Mouse (Mus musculus) MEL (cell line): ENCODE measurements at regions not wholly inside any gene's neighbourhood (a gene's known extent, or its start where the extent isn't known, plus 50 kb on each side); places are given as distances from the start of the nearest gene placed in this dataset.

Experiments used
- DNase-seq: peaks from one replicate; pipeline ENCODE4 v3.0.0; 2011; ENCODE audit warnings: low read depth, low spot score
- H3K27ac ChIP-seq: 2 replicates; pipeline ENCODE4 v1.5.1; 2012; ENCODE audit warnings: low read depth, mild to moderate bottlenecking, control low read depth, low read length, moderate library complexity; ENCODE audit not compliant: control insufficient read depth
- H3K27me3 ChIP-seq, 2 experiments: fragments of 150-350 bp in 1 of 2; sonication (generic) in 1 of 2; 2 replicates each; pipeline ENCODE4 v1.6.1; 2012; ENCODE audit warnings: low read length in 2 of 2, mild to moderate bottlenecking in 2 of 2, improper control_type of control experiment in 1 of 2, moderate library complexity in 1 of 2; ENCODE audit not compliant: insufficient read depth in 2 of 2, control insufficient read depth in 1 of 2
- H3K36me3 ChIP-seq, 2 experiments: 2 replicates each; pipeline ENCODE4 v1.6.1; 2012 to 2014; ENCODE audit warnings: low read length in 2 of 2, improper control_type of control experiment in 1 of 2, inconsistent platforms in 1 of 2, mild to moderate bottlenecking in 1 of 2; ENCODE audit not compliant: insufficient read depth in 2 of 2, control insufficient read depth in 1 of 2
- H3K4me1 ChIP-seq, 2 experiments: fragments of 150-350 bp in 1 of 2; sonication (generic) in 1 of 2; 2 replicates each; pipeline ENCODE4 v1.6.1; 2012; ENCODE audit warnings: low read length in 2 of 2, improper control_type of control experiment in 1 of 2, mild to moderate bottlenecking in 1 of 2; ENCODE audit not compliant: insufficient read depth in 2 of 2, control insufficient read depth in 1 of 2
- H3K4me3 ChIP-seq, 2 experiments: fragments of 150-350 bp in 1 of 2; sonication (generic) in 1 of 2; 2 replicates each; pipeline ENCODE4 v1.5.1; 2012; ENCODE audit warnings: low read depth in 2 of 2, low read length in 2 of 2, mild to moderate bottlenecking in 2 of 2, moderate library complexity in 2 of 2, control low read depth in 1 of 2, improper control_type of control experiment in 1 of 2; ENCODE audit not compliant: control insufficient read depth in 1 of 2, insufficient read depth in 1 of 2
- H3K79me2 ChIP-seq: 2 replicates; pipeline ENCODE4 v1.6.1; 2012; ENCODE audit warnings: mild to moderate bottlenecking, low read length, moderate library complexity; ENCODE audit not compliant: control insufficient read depth, poor library complexity, insufficient read depth
- H3K9ac ChIP-seq: 2 replicates; pipeline ENCODE4 v1.6.1; 2012; ENCODE audit warnings: low read depth, mild to moderate bottlenecking, control low read depth, low read length, moderate library complexity; ENCODE audit not compliant: control insufficient read depth, poor library complexity, severe bottlenecking
- H3K9me3 ChIP-seq: fragments of 150-350 bp; sonication (generic); replicated peaks from 2 replicates; pipeline ENCODE4 v1.6.1; 2012; ENCODE audit warnings: mild to moderate bottlenecking, low read length, improper control_type of control experiment, moderate library complexity; ENCODE audit not compliant: insufficient read depth
- BHLHE40 ChIP-seq: IDR thresholded peaks from 2 replicates; pipeline ENCODE4 v1.6.1; 2012; ENCODE audit warnings: low read depth, mild to moderate bottlenecking, inconsistent platforms, low read length, improper control_type of control experiment, borderline replicate concordance
- CHD1 ChIP-seq: IDR thresholded peaks from 2 replicates; pipeline ENCODE4 v1.6.1; 2012; ENCODE audit warnings: low read depth, mild to moderate bottlenecking, inconsistent platforms, low read length, improper control_type of control experiment
- CTCF ChIP-seq, 3 experiments: IDR thresholded peaks in 2 of 3; conservative IDR thresholded peaks in 1 of 3; 2 replicates each; pipeline ENCODE4 v1.5.1; 2011 to 2012; ENCODE audit warnings: low read length in 3 of 3, low read depth in 2 of 3, mild to moderate bottlenecking in 2 of 3, improper control_type of control experiment in 1 of 3, inconsistent platforms in 1 of 3, mixed read lengths in 1 of 3, moderate library complexity in 1 of 3; ENCODE audit not compliant: control insufficient read depth in 1 of 3, insufficient read depth in 1 of 3, poor library complexity in 1 of 3, severe bottlenecking in 1 of 3
- E2F4 ChIP-seq: IDR thresholded peaks from 2 replicates; pipeline ENCODE4 v1.6.1; 2011; ENCODE audit warnings: low read depth, low read length, improper control_type of control experiment, borderline replicate concordance
- ELF1 ChIP-seq: IDR thresholded peaks from 2 replicates; pipeline ENCODE4 v1.6.1; 2014; ENCODE audit warnings: low read depth, mild to moderate bottlenecking, inconsistent platforms, low read length, improper control_type of control experiment, moderate library complexity
- EP300 ChIP-seq, 2 experiments: IDR thresholded peaks; 2 replicates each; pipeline ENCODE4 v1.6.1; 2011; ENCODE audit warnings: improper control_type of control experiment in 2 of 2, low read length in 2 of 2, low read depth in 1 of 2, mild to moderate bottlenecking in 1 of 2
- ETS1 ChIP-seq: IDR thresholded peaks from 2 replicates; pipeline ENCODE4 v1.6.1; 2012; ENCODE audit warnings: low read depth, mild to moderate bottlenecking, inconsistent platforms, low read length, improper control_type of control experiment, moderate library complexity
- GABPA ChIP-seq: IDR thresholded peaks from 2 replicates; pipeline ENCODE4 v1.6.1; 2012; ENCODE audit warnings: low read depth, mild to moderate bottlenecking, inconsistent platforms, low read length, improper control_type of control experiment, moderate library complexity
- GATA1 ChIP-seq: IDR thresholded peaks from 2 replicates; pipeline ENCODE4 v1.6.1; 2011; ENCODE audit warnings: low read depth, low read length, improper control_type of control experiment
- KAT2A ChIP-seq: conservative IDR thresholded peaks from 2 replicates; pipeline ENCODE4 v1.6.1; 2012; ENCODE audit warnings: low read depth, low read length, improper control_type of control experiment, inconsistent platforms
- MAFK ChIP-seq: IDR thresholded peaks from 2 replicates; pipeline ENCODE4 v1.6.1; 2011; ENCODE audit warnings: low read depth, mild to moderate bottlenecking, low read length, improper control_type of control experiment, borderline replicate concordance
- MAX ChIP-seq: IDR thresholded peaks from 2 replicates; pipeline ENCODE4 v1.6.1; 2011; ENCODE audit warnings: low read length, improper control_type of control experiment
- MAZ ChIP-seq: IDR thresholded peaks from 2 replicates; pipeline ENCODE4 v1.6.1; 2012; ENCODE audit warnings: low read depth, mild to moderate bottlenecking, inconsistent platforms, low read length, improper control_type of control experiment
- MEF2A ChIP-seq: IDR thresholded peaks from 2 replicates; pipeline ENCODE4 v1.6.1; 2014; ENCODE audit warnings: low read depth, mild to moderate bottlenecking, inconsistent platforms, low read length, improper control_type of control experiment; ENCODE audit not compliant: poor library complexity, insufficient replicate concordance, severe bottlenecking; ENCODE audit errors: extremely low read depth
- MYB ChIP-seq: IDR thresholded peaks from 2 replicates; pipeline ENCODE4 v1.6.1; 2011; ENCODE audit warnings: mild to moderate bottlenecking, low read depth, low read length, improper control_type of control experiment
- NELFE ChIP-seq: IDR thresholded peaks from 2 replicates; pipeline ENCODE4 v1.6.1; 2011; ENCODE audit warnings: low read depth, low read length, improper control_type of control experiment
- POLR2AphosphoS2 ChIP-seq: IDR thresholded peaks from 2 replicates; pipeline ENCODE4 v1.6.1; 2011; ENCODE audit warnings: low read length, improper control_type of control experiment
- RAD21 ChIP-seq: IDR thresholded peaks from 2 replicates; pipeline ENCODE4 v1.6.1; 2011; ENCODE audit warnings: mild to moderate bottlenecking, low read depth, low read length, improper control_type of control experiment
- SIN3A ChIP-seq: IDR thresholded peaks from 2 replicates; pipeline ENCODE4 v1.6.1; 2012; ENCODE audit warnings: low read length, improper control_type of control experiment, inconsistent platforms
- SMC3 ChIP-seq: IDR thresholded peaks from 2 replicates; pipeline ENCODE4 v1.6.1; 2011; ENCODE audit warnings: low read depth, low read length, improper control_type of control experiment
- UBTF ChIP-seq: IDR thresholded peaks from 2 replicates; pipeline ENCODE4 v1.6.1; 2012; ENCODE audit warnings: low read depth, mild to moderate bottlenecking, inconsistent platforms, low read length, improper control_type of control experiment, moderate library complexity, borderline replicate concordance; ENCODE audit not compliant: insufficient read depth
- USF1 ChIP-seq: IDR thresholded peaks from 2 replicates; pipeline ENCODE4 v1.6.1; 2014; ENCODE audit warnings: low read depth, mild to moderate bottlenecking, inconsistent platforms, low read length, improper control_type of control experiment, moderate library complexity
- USF2 ChIP-seq, 2 experiments: IDR thresholded peaks; 2 replicates each; pipeline ENCODE4 v1.6.1; 2011 to 2012; ENCODE audit warnings: improper control_type of control experiment in 2 of 2, low read length in 2 of 2, borderline replicate concordance in 1 of 2, inconsistent platforms in 1 of 2, low read depth in 1 of 2, mild to moderate bottlenecking in 1 of 2; ENCODE audit not compliant: insufficient read depth in 1 of 2
- ZKSCAN1 ChIP-seq: IDR thresholded peaks from 2 replicates; pipeline ENCODE4 v1.6.1; 2012; ENCODE audit warnings: low read depth, mild to moderate bottlenecking, inconsistent platforms, low read length, improper control_type of control experiment, moderate library complexity
- ZMIZ1 ChIP-seq: IDR thresholded peaks from 2 replicates; pipeline ENCODE4 v1.6.1; 2012; ENCODE audit warnings: low read depth, mild to moderate bottlenecking, inconsistent platforms, low read length, improper control_type of control experiment, moderate library complexity

DNA sequence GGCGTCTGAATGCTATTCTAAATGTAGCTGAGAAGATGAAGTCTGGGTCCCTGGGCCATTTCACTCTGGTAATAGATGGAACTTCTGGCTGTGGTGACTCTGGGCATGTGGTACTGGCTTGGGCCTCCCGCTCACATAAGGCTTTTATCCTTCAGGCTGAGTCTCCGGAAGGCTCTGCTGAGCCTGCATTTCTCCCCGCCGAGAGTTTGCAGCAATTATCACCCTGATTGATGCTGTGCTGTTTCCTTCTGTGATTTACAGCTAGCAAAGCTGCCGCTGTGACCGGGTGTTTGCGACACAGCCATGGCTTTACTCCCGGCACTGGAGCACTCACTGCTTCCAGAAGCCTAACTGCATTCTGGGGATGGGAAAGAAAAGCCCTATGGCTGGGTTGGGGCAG lies 171.9 kb downstream of the Adgrd1 start:
- H3K27ac ChIP-seq: no peak overlapping the region
- TF ChIP-seq MEF2A (no peak), KAT2A (no peak), GABPA (no peak), MAZ (no peak), ELF1 (no peak), ETS1 (no peak), SMC3 (no peak), CHD1 (no peak), ZMIZ1 (no peak), GATA1 (no peak), E2F4 (no peak), MYB (no peak), UBTF (no peak), USF2 (IDR thresholded peaks at IDR 0.05; ENCODE audit: borderline replicate concordance in 1 of 2, insufficient read depth in 1 of 2, low read depth in 1 of 2, low read length in 2 of 2) (no peak), MAX (no peak), BHLHE40 (no peak), ZKSCAN1 (no peak), USF1 (no peak)
- no peak for DNase-seq
- no peaks in the 10 kb centered on the region for H3K9me3 ChIP-seq
- H3K9ac ChIP-seq: no peak overlapping the region
- H3K27me3 ChIP-seq: no peaks in the 10 kb centered on the region
- no peaks in the 10 kb centered on the region for H3K79me2 ChIP-seq
- no peaks in the 10 kb centered on the region for H3K36me3 ChIP-seq
- no peak overlapping the region for H3K4me3 ChIP-seq
- no peaks in the 10 kb centered on the region for H3K4me1 ChIP-seq

DNA sequence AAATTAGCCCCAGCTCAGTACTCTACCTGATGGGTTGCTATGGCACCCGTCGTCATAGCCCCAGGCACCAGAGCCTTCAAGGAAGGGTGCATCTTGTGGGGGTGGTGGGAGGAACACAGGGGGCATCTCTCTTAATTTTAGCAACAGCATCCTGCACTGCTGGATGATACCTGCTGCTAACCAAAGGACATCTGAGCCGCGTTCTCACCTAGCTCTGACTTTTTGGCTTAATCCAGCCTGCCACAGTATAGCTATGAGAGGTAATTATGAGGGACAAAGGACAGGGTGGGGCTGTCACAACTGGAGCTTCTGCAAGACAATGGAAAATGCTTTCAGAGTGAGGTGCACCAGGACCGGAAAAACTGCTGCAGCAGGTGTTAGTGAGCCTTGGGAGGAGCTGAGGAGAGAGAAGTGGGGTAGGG lies 173.5 kb downstream of the Adgrd1 start:
- H3K36me3 ChIP-seq: no peaks in the 10 kb centered on the region
- DNase-seq: no peak
- no peaks in the 10 kb centered on the region for H3K9me3 ChIP-seq
- no peak for TF ChIP-seq KAT2A
- no peak for TF ChIP-seq MAX
- TF ChIP-seq ETS1: no peak
- no peak for TF ChIP-seq MEF2A
- no peak for TF ChIP-seq NELFE
- no peak for TF ChIP-seq ZMIZ1
- TF ChIP-seq MAFK: no peak
- TF ChIP-seq CTCF (IDR thresholded peaks at IDR 0.05 in 2 of 3, conservative IDR thresholded peaks at IDR 0.05 in 1 of 3; ENCODE audit: control insufficient read depth in 1 of 3, insufficient read depth in 1 of 3, low read depth in 2 of 3, low read length in 3 of 3, poor library complexity in 1 of 3, severe bottlenecking in 1 of 3): no peak
- TF ChIP-seq SMC3: no peak
- no peak for TF ChIP-seq SIN3A
- no peak for TF ChIP-seq ELF1
- no peak for TF ChIP-seq GABPA
- TF ChIP-seq RAD21: no peak
- TF ChIP-seq ZKSCAN1: no peak
- TF ChIP-seq POLR2AphosphoS2: no peak
- TF ChIP-seq EP300 (IDR thresholded peaks at IDR 0.05; ENCODE audit: low read depth in 1 of 2, low read length in 2 of 2): no peak
- no peaks in the 10 kb centered on the region for H3K27me3 ChIP-seq
- H3K4me3 ChIP-seq: no peak overlapping the region
- H3K79me2 ChIP-seq: no peaks in the 10 kb centered on the region
- no peak overlapping the region for H3K9ac ChIP-seq
- H3K4me1 ChIP-seq: no peaks in the 10 kb centered on the region
- no peak overlapping the region for H3K27ac ChIP-seq
